Mouse (Mus musculus) monocyte, adult 2 months (primary cell): Measurements from ENCODE around the gene Usp46.

ENCODE experiments used
- DNase-seq, 2 experiments: peaks; one replicate each; pipeline ENCODE4 v3.0.0; 2022; ENCODE audit warnings: low spot score in 2 of 2, low read depth in 1 of 2

The Usp46 gene

GRCm38 (mm10) chr5:74067831-74068713 lies at the start of gene Usp46:
Gene Usp46 (minus strand): TSS chr5:74068431.
- peak in 1 of 2 experiments; percentile 59 for DNase-seq

- DNase-seq: no peak
Observed at GRCm38 (mm10) chr5:74113961-74114689, 45.9 kb upstream of the Usp46 start.

GRCm38 (mm10) chr5:74105445-74105844 lies 37.2 kb upstream of the Usp46 start:
- DNase-seq: no peak

GRCm38 (mm10) chr5:74101761-74102160 lies 33.5 kb upstream of the Usp46 start:
- no peak for DNase-seq

- DNase-seq: no peak
Observed at GRCm38 (mm10) chr5:74099046-74099445, 30.8 kb upstream of the Usp46 start.

- DNase-seq: no peak
Observed at GRCm38 (mm10) chr5:74097854-74098220, 29.6 kb upstream of the Usp46 start.

- no peak for DNase-seq
Observed at GRCm38 (mm10) chr5:74097116-74097853, 29.1 kb upstream of the Usp46 start.

- DNase-seq: no peak
Observed at GRCm38 (mm10) chr5:74096060-74096459, 27.8 kb upstream of the Usp46 start.

GRCm38 (mm10) chr5:74095611-74096010 lies 27.4 kb upstream of the Usp46 start:
- no peak for DNase-seq

- DNase-seq: no peak
Observed at GRCm38 (mm10) chr5:74094841-74095437, 26.7 kb upstream of the Usp46 start.

GRCm38 (mm10) chr5:74093556-74094428 lies 25.6 kb upstream of the Usp46 start:
- no peak for DNase-seq

- peak; percentile 70 to 78 for DNase-seq
Observed at GRCm38 (mm10) chr5:74092833-74093555, 24.8 kb upstream of the Usp46 start.

GRCm38 (mm10) chr5:74092481-74092832 lies 24.2 kb upstream of the Usp46 start:
- DNase-seq: no peak

GRCm38 (mm10) chr5:74089643-74090042 lies 21.4 kb upstream of the Usp46 start:
- no peak for DNase-seq

GRCm38 (mm10) chr5:74081756-74082155 lies 13.5 kb upstream of the Usp46 start:
- no peak for DNase-seq

GRCm38 (mm10) chr5:74078861-74079615 lies 10.8 kb upstream of the Usp46 start:
- no peak for DNase-seq

- DNase-seq: no peak
Observed at GRCm38 (mm10) chr5:74078400-74078799, 10.2 kb upstream of the Usp46 start.

GRCm38 (mm10) chr5:74077959-74078358 lies 9.7 kb upstream of the Usp46 start:
- no peak for DNase-seq

GRCm38 (mm10) chr5:74076759-74077158 lies 8.5 kb upstream of the Usp46 start:
- no peak for DNase-seq
